Mouse (Mus musculus): Measurements from ENCODE around the gene Cdh24.

Cdh24 gene

GRCm38 (mm10) chr14:54641305-54641969 is at the start of gene Cdh24:
Gene Cdh24 (minus strand): TSS chr14:54641364.
- DNase-seq (ENCODE audit: low read depth, low spot score), result peak; percentile 89

GRCm38 (mm10) chr14:54687251-54687650 is 46.1 kb upstream of the Cdh24 start:
- peak; percentile 12 for DNase-seq (ENCODE audit: low read depth, low spot score)

- peak; percentile 99 for DNase-seq (ENCODE audit: low read depth, low spot score)
Measured at GRCm38 (mm10) chr14:54686522-54687143, 45.5 kb upstream of the Cdh24 start, which contains the start of gene Acin1. Gene Acin1 (minus strand): TSS chr14:54686931.

GRCm38 (mm10) chr14:54686063-54686521 is 44.9 kb upstream of the Cdh24 start, which contains the start of gene 1700123O20Rik:
Gene 1700123O20Rik (plus strand): TSS chr14:54686216.
- DNase-seq (ENCODE audit: low read depth, low spot score), result peak; percentile 93

GRCm38 (mm10) chr14:54685471-54685870 is 44.3 kb upstream of the Cdh24 start:
- DNase-seq (ENCODE audit: low read depth, low spot score), result no peak

- DNase-seq (ENCODE audit: low read depth, low spot score), result no peak
Measured at GRCm38 (mm10) chr14:54682396-54682795, 41.2 kb upstream of the Cdh24 start.

GRCm38 (mm10) chr14:54678657-54679304 is 37.6 kb upstream of the Cdh24 start:
- DNase-seq (ENCODE audit: low read depth, low spot score), result no peak

- peak; percentile 32 for DNase-seq (ENCODE audit: low read depth, low spot score)
Measured at GRCm38 (mm10) chr14:54676290-54676689, 35.1 kb upstream of the Cdh24 start.

- no peak for DNase-seq (ENCODE audit: low read depth, low spot score)
Measured at GRCm38 (mm10) chr14:54674317-54674716, 33.2 kb upstream of the Cdh24 start.

GRCm38 (mm10) chr14:54669381-54669780 is 28.2 kb upstream of the Cdh24 start:
- peak; percentile 52 for DNase-seq (ENCODE audit: low read depth, low spot score)

GRCm38 (mm10) chr14:54664477-54665222 is 23.5 kb upstream of the Cdh24 start:
- peak; percentile 91 for DNase-seq (ENCODE audit: low read depth, low spot score)

GRCm38 (mm10) chr14:54660009-54660408 is 18.8 kb upstream of the Cdh24 start:
- DNase-seq (ENCODE audit: low read depth, low spot score), result peak; percentile 49

GRCm38 (mm10) chr14:54653496-54653895 is 12.3 kb upstream of the Cdh24 start:
- DNase-seq (ENCODE audit: low read depth, low spot score), result peak; percentile 96

- no peak for DNase-seq (ENCODE audit: low read depth, low spot score)
Measured at GRCm38 (mm10) chr14:54652787-54653186, 11.6 kb upstream of the Cdh24 start.

GRCm38 (mm10) chr14:54651556-54651955 is 10.4 kb upstream of the Cdh24 start:
- DNase-seq (ENCODE audit: low read depth, low spot score), result no peak

- peak; percentile 95 for DNase-seq (ENCODE audit: low read depth, low spot score)
Measured at GRCm38 (mm10) chr14:54650621-54651454, 9.7 kb upstream of the Cdh24 start.

GRCm38 (mm10) chr14:54647900-54648299 is 6.7 kb upstream of the Cdh24 start:
- no peak for DNase-seq (ENCODE audit: low read depth, low spot score)

- no peak for DNase-seq (ENCODE audit: low read depth, low spot score)
Measured at GRCm38 (mm10) chr14:54646898-54647636, 5.9 kb upstream of the Cdh24 start.

GRCm38 (mm10) chr14:54646455-54646854 is 5.3 kb upstream of the Cdh24 start:
- no peak for DNase-seq (ENCODE audit: low read depth, low spot score)

GRCm38 (mm10) chr14:54644294-54644693 is 3.1 kb upstream of the Cdh24 start:
- DNase-seq (ENCODE audit: low read depth, low spot score), result no peak
